8 mouse cellular contexts compared by ENCODE assay signal in the genomic region with DNA sequence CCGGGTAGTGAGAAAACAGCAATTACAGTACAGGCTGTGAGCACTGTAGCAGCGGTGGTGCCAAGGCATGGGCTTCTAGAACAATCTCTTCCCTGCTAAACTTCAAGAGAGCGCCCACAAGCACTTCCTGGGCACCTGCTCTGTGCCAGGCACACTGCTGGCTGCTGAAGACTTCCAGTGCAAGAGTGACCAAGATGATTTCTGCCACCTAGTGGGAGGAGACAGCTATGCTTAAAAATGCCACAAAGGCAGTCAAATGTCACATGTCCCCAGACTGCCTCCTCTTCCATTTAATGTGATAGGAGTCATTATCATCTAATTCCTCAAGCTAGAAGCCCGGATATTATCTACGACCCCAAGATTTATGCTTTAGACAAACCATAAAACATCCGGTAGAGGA.
A peak's percentile ranks its signal among the peaks of the same experiment; 100 is the strongest.
DNase-seq lines count a peak whose midpoint lies in the region; ATAC-seq lines count a peak whose summit lies in the region.
"Had no signal": no experiment of that assay in that cellular context is flagged by ENCODE, and none has a peak within 500 bp of the region (broad histone marks: within the 10 kb centered on the region; RNA-seq: fewer than 3 reads in every experiment).

No protein-coding gene starts in this region.

- H3K9me3 ChIP-seq in kidney, embryonic 15.5 days (replicated peaks), result no peaks in the 10 kb centered on the region

- WGBS in kidney, embryonic 15.5 days, result 36% methylated on average over 6 of the region's 6 CpGs

- peaks cover 80% of the 10 kb centered on the region for H3K27me3 ChIP-seq in kidney, embryonic 15.5 days

- DNase-seq in left cerebral cortex, adult 11 months (ENCODE audit: low spot score), result peak; percentile 36
- DNase-seq in left cerebral cortex, adult 8-10 months (ENCODE audit: low spot score in 2 of 2), result no peak
- peak; percentile 26 for DNase-seq in Muller cell, postnatal 12 days (ENCODE audit: inconsistent ontology term)
- peak; percentile 40 for DNase-seq in c-Kit-positive CD71-positive TER-119-negative erythroid progenitor cells, embryonic 14.5 days (ENCODE audit: low read depth)
- peak; percentile 64 for DNase-seq in thymus, postnatal 25 days

- H3K4me2 ChIP-seq in kidney, embryonic 15.5 days, result no peak overlapping the region

- H3K4me1 ChIP-seq in kidney, embryonic 15.5 days, result no peaks in the 10 kb centered on the region

- 0 out of 2 replicates have a peak, but pooled peaks have one; percentile 52 for ATAC-seq in kidney, embryonic 15.5 days (replicated peaks; ENCODE audit: low FRiP score)
- peak; percentile 74 for ATAC-seq in megakaryocyte, adult 5-6 weeks (ENCODE audit: poor library complexity, severe bottlenecking)

- H3K9ac ChIP-seq in kidney, embryonic 15.5 days, result no peak overlapping the region

- no peaks in the 10 kb centered on the region for H3K36me3 ChIP-seq in kidney, embryonic 15.5 days

- no peak overlapping the region for H3K4me3 ChIP-seq in kidney, embryonic 15.5 days (replicated peaks)
- H3K4me3 ChIP-seq: erythroblast, embryonic 14.5 days had no signal

- no peak overlapping the region for H3K27ac ChIP-seq in kidney, embryonic 15.5 days

Comparison
In these comparisons a context has a peak if more than half of its experiments do, and no peak if none do; other contexts are left out.
1. DNase-seq: peak in left cerebral cortex, adult 11 months (single experiment), Muller cell, postnatal 12 days (single experiment), c-Kit-positive CD71-positive TER-119-negative erythroid progenitor cells, embryonic 14.5 days (single experiment) and thymus, postnatal 25 days (single experiment); none in left cerebral cortex, adult 8-10 months (0 of 2).